Mouse (Mus musculus): ENCODE data around the gene Stxbp3. TPM values are rescaled to one million over a fixed set of nuclear protein-coding genes. Genes with fewer than 3 reads are reported as not detected.

The Stxbp3 gene
- total RNA-seq, 2 experiments from 2014 or later, result 17.9 to 22.6 TPM

GRCm38 (mm10) chr3:108798375-108798774 is 42.0 kb downstream of the Stxbp3 start:
- no peak for DNase-seq (ENCODE audit: low spot score in 2 of 2)

- DNase-seq (ENCODE audit: low spot score in 2 of 2), result no peak
Observed at GRCm38 (mm10) chr3:108797723-108798122, 42.6 kb downstream of the Stxbp3 start.

GRCm38 (mm10) chr3:108796386-108796785 is 43.9 kb downstream of the Stxbp3 start:
- DNase-seq (ENCODE audit: low spot score in 2 of 2), result no peak

GRCm38 (mm10) chr3:108795554-108796299 is 44.6 kb downstream of the Stxbp3 start:
- DNase-seq (ENCODE audit: low spot score in 2 of 2), result no peak

GRCm38 (mm10) chr3:108794780-108795179 is 45.5 kb downstream of the Stxbp3 start:
- DNase-seq (ENCODE audit: low spot score in 2 of 2), result no peak

GRCm38 (mm10) chr3:108792420-108792819 is 47.9 kb downstream of the Stxbp3 start:
- DNase-seq (ENCODE audit: low spot score in 2 of 2), result no peak

- no peak for DNase-seq (ENCODE audit: low spot score in 2 of 2)
Observed at GRCm38 (mm10) chr3:108791054-108791706, 49.1 kb downstream of the Stxbp3 start.

GRCm38 (mm10) chr3:108790499-108790898 is 49.8 kb downstream of the Stxbp3 start:
- no peak for DNase-seq (ENCODE audit: low spot score in 2 of 2)

GRCm38 (mm10) chr3:108789299-108789698 is 51.0 kb downstream of the Stxbp3 start:
- DNase-seq (ENCODE audit: low spot score in 2 of 2), result no peak

GRCm38 (mm10) chr3:108788455-108788794 is 51.9 kb downstream of the Stxbp3 start:
- no peak for DNase-seq (ENCODE audit: low spot score in 2 of 2)

GRCm38 (mm10) chr3:108787754-108788454 is 52.4 kb downstream of the Stxbp3 start:
- DNase-seq (ENCODE audit: low spot score in 2 of 2), result no peak

GRCm38 (mm10) chr3:108786520-108786919 is 53.8 kb downstream of the Stxbp3 start:
- no peak for DNase-seq (ENCODE audit: low spot score in 2 of 2)

- no peak for DNase-seq (ENCODE audit: low spot score in 2 of 2)
Observed at GRCm38 (mm10) chr3:108782364-108782895, 57.9 kb downstream of the Stxbp3 start.

- DNase-seq (ENCODE audit: low spot score in 2 of 2), result no peak
Observed at GRCm38 (mm10) chr3:108781884-108782270, 58.4 kb downstream of the Stxbp3 start.

- DNase-seq (ENCODE audit: low spot score in 2 of 2), result peak; percentile 19 to 36
Observed at GRCm38 (mm10) chr3:108781238-108781883, 59.0 kb downstream of the Stxbp3 start.

- DNase-seq (ENCODE audit: low spot score in 2 of 2), result no peak
Observed at GRCm38 (mm10) chr3:108778761-108779540, 61.4 kb downstream of the Stxbp3 start.

- no peak for DNase-seq (ENCODE audit: low spot score in 2 of 2)
Observed at GRCm38 (mm10) chr3:108772811-108773210, 67.5 kb downstream of the Stxbp3 start.

GRCm38 (mm10) chr3:108772211-108772610 is 68.1 kb downstream of the Stxbp3 start:
- DNase-seq (ENCODE audit: low spot score in 2 of 2), result no peak

- DNase-seq (ENCODE audit: low spot score in 2 of 2), result peak; percentile 56 to 71
Observed at GRCm38 (mm10) chr3:108770725-108771368, 69.5 kb downstream of the Stxbp3 start.

- DNase-seq (ENCODE audit: low spot score in 2 of 2), result no peak
Observed at GRCm38 (mm10) chr3:108769547-108769946, 70.8 kb downstream of the Stxbp3 start.
